Mouse (Mus musculus) common myeloid progenitor, adult 5-6 weeks (primary cell): ENCODE measurements at regions not wholly inside any gene's neighbourhood (a gene's known extent, or its start where the extent isn't known, plus 50 kb on each side); places are given as distances from the start of the nearest gene placed in this dataset.
A peak's percentile ranks its signal among the peaks of the same experiment; 100 is the strongest.

Source experiments
- ATAC-seq: replicated peaks from 2 replicates; pipeline ENCODE4 v1.8.0; 2016; ENCODE audit warnings: low read depth, mild to moderate bottlenecking, moderate TSS enrichment, inconsistent platforms; ENCODE audit not compliant: poor library complexity, severe bottlenecking

- ATAC-seq = peak; percentile 89
These were observed 369.1 kb upstream of the Stxbp6 start for GRCm38 (mm10) chr12:45443512-45444190.

GRCm38 (mm10) chr12:45442474-45442873 is 368.0 kb upstream of the Stxbp6 start:
- no peak for ATAC-seq

- no peak for ATAC-seq
These were observed 365.2 kb upstream of the Stxbp6 start for GRCm38 (mm10) chr12:45439745-45440144.

GRCm38 (mm10) chr12:45437271-45437670 is 362.8 kb upstream of the Stxbp6 start:
- ATAC-seq = no peak

GRCm38 (mm10) chr12:45399436-45399835 is 324.9 kb upstream of the Stxbp6 start:
- no peak for ATAC-seq

GRCm38 (mm10) chr12:45384864-45385263 is 310.4 kb upstream of the Stxbp6 start:
- 0 out of 2 replicates have a peak, but pooled peaks have one; percentile 50 for ATAC-seq
